Mouse (Mus musculus) midbrain, postnatal 0 days (tissue): ENCODE results near the gene Zfp111. TPM values are rescaled to one million over a fixed set of nuclear protein-coding genes. Genes with fewer than 3 reads are reported as not detected.

Experiments used
- ATAC-seq: fragments of 200-750 bp; cut with Nextera tagmentation; 2 replicates; pipeline ENCODE4 v1.8.0; 2017; ENCODE audit warnings: moderate number of reproducible peaks, mild to moderate bottlenecking, moderate TSS enrichment, moderate library complexity; ENCODE audit not compliant: low FRiP score
- DNase-seq: peaks from one replicate; pipeline ENCODE4 v3.0.0-alpha.2; 2015; ENCODE audit warnings: low spot score
- H3K27ac ChIP-seq: fragments of 300-500 bp; sonication (generic); 2 replicates; pipeline ENCODE4 v1.5.1; 2014; ENCODE audit warnings: low read depth, mild to moderate bottlenecking, low read length, mixed read lengths
- H3K27me3 ChIP-seq: fragments of 300-500 bp; sonication (generic); 2 replicates; pipeline ENCODE4 v1.6.1; 2014; ENCODE audit warnings: low read length, control low read depth, mixed read lengths; ENCODE audit not compliant: insufficient read depth
- H3K36me3 ChIP-seq: fragments of 300-500 bp; sonication (generic); 2 replicates; pipeline ENCODE4 v1.6.1; 2014; ENCODE audit warnings: low read length, control low read depth, mixed read lengths; ENCODE audit not compliant: insufficient read depth
- H3K4me1 ChIP-seq: fragments of 300-500 bp; sonication (generic); 2 replicates; pipeline ENCODE4 v1.6.1; 2014; ENCODE audit warnings: mild to moderate bottlenecking, control low read depth, antibody characterized with exemption, low read length, mixed read lengths; ENCODE audit not compliant: insufficient read depth
- H3K4me2 ChIP-seq: fragments of 300-500 bp; sonication (generic); 2 replicates; pipeline ENCODE4 v1.6.1; 2014; ENCODE audit warnings: low read depth, mild to moderate bottlenecking, low read length, mixed read lengths; ENCODE audit not compliant: poor library complexity, severe bottlenecking
- H3K4me3 ChIP-seq: fragments of 300-500 bp; sonication (generic); 2 replicates; pipeline ENCODE4 v1.5.1; 2014; ENCODE audit warnings: low read depth, mild to moderate bottlenecking, low read length, moderate library complexity
- H3K9ac ChIP-seq: fragments of 300-500 bp; sonication (generic); replicated peaks from 2 replicates; pipeline ENCODE4 v1.6.1; 2014; ENCODE audit warnings: mild to moderate bottlenecking, low read length, moderate library complexity, mixed read lengths; ENCODE audit not compliant: poor library complexity, severe bottlenecking
- H3K9me3 ChIP-seq: fragments of 300-500 bp; sonication (generic); 2 replicates; pipeline ENCODE4 v1.6.1; 2016; ENCODE audit warnings: low read length, control low read depth
- CTCF ChIP-seq: IDR thresholded peaks from 2 replicates; pipeline ENCODE4 v1.5.1; 2016; ENCODE audit warnings: antibody characterized with exemption, mild to moderate bottlenecking
- WGBS: fragments of 180-500 bp; shearing (Covaris S2); extraction: QIAGEN DNeasy Blood & Tissue Kit; methylation state at CpG from one replicate; pipeline ENCODE4 v1.1.7; 2014; 5-methylcytosine and 5-hydroxymethylcytosine counted together
- polyA plus RNA-seq: library from polyadenylated mRNA; unstranded; fragments of >200 nt; fragmentation: Nextera tagmentation; extraction: Ambion mirVana; gene quantifications from 2 replicates; pipeline ENCODE4 v1.2.1, GENCODE M21; 2015
- total RNA-seq: library from RNA; depleted of rRNA; stranded (reverse); fragments of >200 nt; gene quantifications from 2 replicates; pipeline ENCODE4 v1.2.3, GENCODE M21; 2014

The Zfp111 gene
- total and polyA plus RNA-seq, 2 experiments from 2014 or later = 2.6 to 6.7 TPM

GRCm38 (mm10) chr7:24237040-24237791, 26.0 kb upstream of the Zfp111 start, which contains the start of gene Zfp109:
Gene Zfp109, minus strand, starts transcription at chr7:24237560.
- Histone ChIP-seq H3K4me1 (no peaks in the 10 kb centered on the region), H3K27me3 (no peaks in the 10 kb centered on the region), H3K4me2 (peak within 1 kb of the TSS; percentile 54), H3K4me3 (peak within 1 kb of the TSS; percentile 58), H3K27ac (no peak within 1 kb of the TSS), H3K36me3 (0 out of 2 replicates have a peak, but pooled peaks cover 3% of the 10 kb centered on the region), H3K9me3 (no peaks in the 10 kb centered on the region), H3K9ac (peak within 1 kb of the TSS; percentile 51)
- peak; percentile 72 for DNase-seq
- 6% methylated on average over 27 of the region's 28 CpGs for WGBS
- ATAC-seq = peak; percentile 87
- no peak; the same call in 1 of the 2 replicates for TF ChIP-seq CTCF

- Histone ChIP-seq H3K9me3 (no peaks in the 10 kb centered on the region), H3K27me3 (no peaks in the 10 kb centered on the region), H3K4me2 (no peak overlapping the region), H3K27ac (no peak overlapping the region), H3K36me3 (no peaks in the 10 kb centered on the region), H3K9ac (no peak overlapping the region), H3K4me3 (no peak overlapping the region), H3K4me1 (no peaks in the 10 kb centered on the region)
- no peak for TF ChIP-seq CTCF
- WGBS = 78% methylated on average over 2 of the region's 2 CpGs
- ATAC-seq (no peak), DNase-seq (no peak)
These were observed 947 bp downstream of the Zfp111 start for GRCm38 (mm10) chr7:24210296-24210695.

GRCm38 (mm10) chr7:24208282-24208886, 2.9 kb downstream of the Zfp111 start:
- H3K4me2 ChIP-seq = peak overlapping the region; percentile 72
- no peaks in the 10 kb centered on the region for H3K36me3 ChIP-seq
- H3K27ac ChIP-seq = no peak overlapping the region
- TF ChIP-seq CTCF = no peak
- ATAC-seq (peak; percentile 62; the same call in 1 of the 2 replicates), DNase-seq (no peak)
- H3K4me3 ChIP-seq = peak overlapping the region; percentile 61
- H3K9me3 ChIP-seq = no peaks in the 10 kb centered on the region
- H3K4me1 ChIP-seq = no peaks in the 10 kb centered on the region
- H3K9ac ChIP-seq = 0 out of 2 replicates have a peak overlapping the region, but pooled peaks have one; percentile 78
- H3K27me3 ChIP-seq = no peaks in the 10 kb centered on the region
- 63% methylated on average over 7 of the region's 7 CpGs for WGBS

GRCm38 (mm10) chr7:24207488-24208261, 3.6 kb downstream of the Zfp111 start:
- DNase-seq (peak; percentile 94), ATAC-seq (peak; percentile 89)
- no peaks in the 10 kb centered on the region for H3K27me3 ChIP-seq
- peak overlapping the region; percentile 59 for H3K27ac ChIP-seq
- H3K9ac ChIP-seq = peak overlapping the region; percentile 78
- H3K4me3 ChIP-seq = peak overlapping the region; percentile 61
- H3K4me1 ChIP-seq = no peaks in the 10 kb centered on the region
- H3K36me3 ChIP-seq = peaks cover 2% of the 10 kb centered on the region; the same call in 1 of the 2 replicates
- no peaks in the 10 kb centered on the region for H3K9me3 ChIP-seq
- peak; percentile 16; the same call in 1 of the 2 replicates for TF ChIP-seq CTCF
- peak overlapping the region; percentile 72 for H3K4me2 ChIP-seq
- WGBS = 19% methylated on average over 21 of the region's 24 CpGs

GRCm38 (mm10) chr7:24196961-24197360, 14.3 kb downstream of the Zfp111 start:
- ATAC-seq (no peak), DNase-seq (no peak)
- no peak overlapping the region for H3K9ac ChIP-seq
- H3K4me1 ChIP-seq = no peaks in the 10 kb centered on the region
- no peak for TF ChIP-seq CTCF
- H3K9me3 ChIP-seq = peaks cover 3% of the 10 kb centered on the region; the same call in 1 of the 2 replicates
- 96% methylated on average over 4 of the region's 4 CpGs for WGBS
- H3K27me3 ChIP-seq = no peaks in the 10 kb centered on the region
- no peak overlapping the region for H3K27ac ChIP-seq
- H3K4me2 ChIP-seq = no peak overlapping the region
- peaks cover 45% of the 10 kb centered on the region for H3K36me3 ChIP-seq
- no peak overlapping the region for H3K4me3 ChIP-seq
